Mouse (Mus musculus): ENCODE results near the gene Zfpm1. TPM values are rescaled to one million over a fixed set of nuclear protein-coding genes. Genes with fewer than 3 reads are reported as not detected.

Gene Zfpm1
- polyA plus RNA-seq, 1 experiment from 2014 or later, result 1.00 TPM

- no peak for ATAC-seq (ENCODE audit: low FRiP score)
- WGBS, result 51% methylated on average over 11 of the region's 11 CpGs
- Histone ChIP-seq H3K27ac (replicated peaks) (no peak overlapping the region), H3K27me3 (replicated peaks) (peaks cover 16% of the 10 kb centered on the region), H3K4me2 (no peak overlapping the region), H3K9ac (replicated peaks) (no peak overlapping the region), H3K9me3 (replicated peaks) (no peaks in the 10 kb centered on the region), H3K36me3 (no peaks in the 10 kb centered on the region), H3K4me1 (no peaks in the 10 kb centered on the region), H3K4me3 (replicated peaks) (no peak overlapping the region)
These were observed 75.3 kb downstream of the Zfpm1 start for GRCm38 (mm10) chr8:122357202-122357601.

GRCm38 (mm10) chr8:122357641-122358040 is 75.7 kb downstream of the Zfpm1 start:
- Histone ChIP-seq H3K9me3 (replicated peaks) (no peaks in the 10 kb centered on the region), H3K27ac (replicated peaks) (no peak overlapping the region), H3K4me2 (no peak overlapping the region), H3K27me3 (replicated peaks) (peaks cover 16% of the 10 kb centered on the region), H3K4me3 (replicated peaks) (no peak overlapping the region), H3K9ac (replicated peaks) (no peak overlapping the region), H3K36me3 (no peaks in the 10 kb centered on the region), H3K4me1 (no peaks in the 10 kb centered on the region)
- no peak for ATAC-seq (ENCODE audit: low FRiP score)
- WGBS, result 83% methylated on average over 5 of the region's 5 CpGs

GRCm38 (mm10) chr8:122359111-122359775 is 77.3 kb downstream of the Zfpm1 start:
- peaks cover 21% of the 10 kb centered on the region for H3K27me3 ChIP-seq (replicated peaks)
- 73% methylated on average over 15 of the region's 15 CpGs for WGBS
- H3K9ac ChIP-seq (replicated peaks), result no peak overlapping the region
- no peak overlapping the region for H3K27ac ChIP-seq (replicated peaks)
- H3K4me2 ChIP-seq, result no peak overlapping the region
- H3K9me3 ChIP-seq (replicated peaks), result no peaks in the 10 kb centered on the region
- H3K4me1 ChIP-seq, result no peaks in the 10 kb centered on the region
- no peak for ATAC-seq (ENCODE audit: low FRiP score)
- no peak overlapping the region for H3K4me3 ChIP-seq (replicated peaks)
- H3K36me3 ChIP-seq, result no peaks in the 10 kb centered on the region

- H3K4me3 ChIP-seq (replicated peaks), result no peak within 1 kb of the TSS
- no peaks in the 10 kb centered on the region for H3K4me1 ChIP-seq
- H3K9me3 ChIP-seq (replicated peaks), result no peaks in the 10 kb centered on the region
- H3K9ac ChIP-seq (replicated peaks), result no peak within 1 kb of the TSS
- ATAC-seq (ENCODE audit: low FRiP score), result no peak
- WGBS, result 75% methylated on average over 7 of the region's 7 CpGs
- no peak within 1 kb of the TSS for H3K4me2 ChIP-seq
- peaks cover 21% of the 10 kb centered on the region for H3K27me3 ChIP-seq (replicated peaks)
- no peaks in the 10 kb centered on the region for H3K36me3 ChIP-seq
- H3K27ac ChIP-seq (replicated peaks), result no peak within 1 kb of the TSS
These were observed 78.9 kb downstream of the Zfpm1 start, which contains the start of gene Trhr2 for GRCm38 (mm10) chr8:122360696-122361416. Gene Trhr2 (minus strand): TSS chr8:122360746.

GRCm38 (mm10) chr8:122362271-122362670 is 80.3 kb downstream of the Zfpm1 start:
- Histone ChIP-seq H3K4me2 (no peak overlapping the region), H3K36me3 (no peaks in the 10 kb centered on the region), H3K27ac (replicated peaks) (no peak overlapping the region), H3K27me3 (replicated peaks) (peaks cover 12% of the 10 kb centered on the region), H3K4me3 (replicated peaks) (no peak overlapping the region), H3K4me1 (no peaks in the 10 kb centered on the region), H3K9ac (replicated peaks) (no peak overlapping the region), H3K9me3 (replicated peaks) (no peaks in the 10 kb centered on the region)
- 51% methylated on average over 5 of the region's 5 CpGs for WGBS
- ATAC-seq (ENCODE audit: low FRiP score), result no peak

GRCm38 (mm10) chr8:122362967-122363366 is 81.0 kb downstream of the Zfpm1 start:
- Histone ChIP-seq H3K4me1 (no peaks in the 10 kb centered on the region), H3K27ac (replicated peaks) (no peak overlapping the region), H3K27me3 (replicated peaks) (peaks cover 10% of the 10 kb centered on the region; the same call in 1 of the 2 replicates), H3K9me3 (replicated peaks) (no peaks in the 10 kb centered on the region), H3K4me2 (no peak overlapping the region), H3K4me3 (replicated peaks) (no peak overlapping the region), H3K36me3 (no peaks in the 10 kb centered on the region), H3K9ac (replicated peaks) (no peak overlapping the region)
- ATAC-seq (ENCODE audit: low FRiP score), result no peak
- WGBS, result 43% methylated on average over 8 of the region's 8 CpGs

- 84% methylated on average over 10 of the region's 10 CpGs for WGBS
- no peak overlapping the region for H3K4me2 ChIP-seq
These were observed 86.6 kb downstream of the Zfpm1 start for GRCm38 (mm10) chr8:122368494-122368893.

GRCm38 (mm10) chr8:122369665-122370064 is 87.7 kb downstream of the Zfpm1 start:
- ATAC-seq (ENCODE audit: low FRiP score), result peak; percentile 59; the same call in 1 of the 2 replicates
- no peak overlapping the region for H3K4me3 ChIP-seq (replicated peaks)
- no peak overlapping the region for H3K9ac ChIP-seq (replicated peaks)
- H3K9me3 ChIP-seq (replicated peaks), result no peaks in the 10 kb centered on the region
- WGBS, result 13% methylated on average over 9 of the region's 9 CpGs
- H3K4me1 ChIP-seq, result peaks cover 3% of the 10 kb centered on the region; the same call in 1 of the 2 replicates
- peaks cover 3% of the 10 kb centered on the region; the same call in 1 of the 2 replicates for H3K27me3 ChIP-seq (replicated peaks)
- no peak overlapping the region for H3K4me2 ChIP-seq
- H3K36me3 ChIP-seq, result no peaks in the 10 kb centered on the region
- no peak overlapping the region for H3K27ac ChIP-seq (replicated peaks)

More at GRCm38 (mm10) chr8:122368494-122368893, 86.6 kb downstream of the Zfpm1 start:
- H3K9me3 ChIP-seq (replicated peaks), result no peaks in the 10 kb centered on the region
- H3K9ac ChIP-seq (replicated peaks), result no peak overlapping the region
- ATAC-seq (ENCODE audit: low FRiP score), result no peak
- H3K27me3 ChIP-seq (replicated peaks), result peaks cover 5% of the 10 kb centered on the region; the same call in 1 of the 2 replicates
- H3K27ac ChIP-seq (replicated peaks), result no peak overlapping the region
- peaks cover 3% of the 10 kb centered on the region; the same call in 1 of the 2 replicates for H3K4me1 ChIP-seq
- H3K36me3 ChIP-seq, result no peaks in the 10 kb centered on the region
- no peak overlapping the region for H3K4me3 ChIP-seq (replicated peaks)

DNA sequence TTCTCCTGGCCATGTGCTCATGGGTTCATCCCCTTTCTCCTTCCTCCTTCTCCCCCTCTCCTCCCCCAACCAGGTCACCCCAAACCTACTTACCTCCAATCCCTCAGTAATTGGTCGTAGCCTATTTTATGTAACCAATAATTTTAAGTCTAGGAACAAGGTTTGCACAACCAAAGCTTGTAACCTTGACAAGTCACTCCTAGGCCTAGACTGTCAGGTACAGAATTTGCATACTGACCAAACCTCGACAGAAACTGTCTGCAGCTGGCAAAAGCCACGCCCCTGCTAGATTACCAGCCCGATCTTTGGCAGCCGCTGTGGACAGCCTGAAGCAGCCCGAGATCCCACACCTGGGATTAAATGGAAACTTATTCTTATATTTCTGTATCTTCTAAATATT is 89.8 kb downstream of the Zfpm1 start:
- H3K9ac ChIP-seq (replicated peaks), result no peak overlapping the region

DNA sequence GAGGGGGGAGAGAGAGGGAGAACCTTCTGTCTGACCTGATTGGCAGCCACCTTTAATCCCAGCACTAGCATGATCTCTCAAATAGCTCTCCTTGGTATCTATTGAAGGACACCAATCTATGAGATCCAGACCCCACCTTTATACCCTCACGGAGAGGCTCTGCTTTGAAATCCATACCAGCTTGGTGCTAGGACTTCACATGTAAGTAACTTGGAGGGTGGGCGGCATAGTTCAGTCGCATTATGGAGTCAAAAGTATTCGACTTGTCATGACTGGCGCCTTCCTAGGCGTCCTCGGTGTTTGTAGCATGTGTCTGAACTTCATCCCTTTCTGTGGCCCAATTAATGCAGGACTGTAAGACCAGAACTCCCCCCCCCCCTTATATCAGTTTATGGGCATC is 93.4 kb downstream of the Zfpm1 start:
- H3K9ac ChIP-seq (replicated peaks), result no peak overlapping the region
- H3K27me3 ChIP-seq (replicated peaks), result no peaks in the 10 kb centered on the region
- H3K4me2 ChIP-seq, result peak overlapping the region; percentile 57
- H3K9me3 ChIP-seq (replicated peaks), result no peaks in the 10 kb centered on the region
- peaks cover 27% of the 10 kb centered on the region for H3K4me1 ChIP-seq
- no peak for ATAC-seq (ENCODE audit: low FRiP score)
- H3K36me3 ChIP-seq, result peaks cover 7% of the 10 kb centered on the region
- no peak overlapping the region for H3K27ac ChIP-seq (replicated peaks)
- 0 out of 2 replicates have a peak overlapping the region, but pooled peaks have one; percentile 87 for H3K4me3 ChIP-seq (replicated peaks)
- WGBS, result 96% methylated on average over 7 of the region's 7 CpGs

More for the DNA sequence above, 89.8 kb downstream of the Zfpm1 start:
- H3K36me3 ChIP-seq, result no peaks in the 10 kb centered on the region
- peaks cover 3% of the 10 kb centered on the region; the same call in 1 of the 2 replicates for H3K27me3 ChIP-seq (replicated peaks)
- no peak overlapping the region for H3K4me2 ChIP-seq
- H3K27ac ChIP-seq (replicated peaks), result no peak overlapping the region
- no peak overlapping the region for H3K4me3 ChIP-seq (replicated peaks)
- 77% methylated on average over 6 of the region's 6 CpGs for WGBS
- H3K9me3 ChIP-seq (replicated peaks), result no peaks in the 10 kb centered on the region
- ATAC-seq (ENCODE audit: low FRiP score), result no peak
- peaks cover 14% of the 10 kb centered on the region; the same call in 1 of the 2 replicates for H3K4me1 ChIP-seq

DNA sequence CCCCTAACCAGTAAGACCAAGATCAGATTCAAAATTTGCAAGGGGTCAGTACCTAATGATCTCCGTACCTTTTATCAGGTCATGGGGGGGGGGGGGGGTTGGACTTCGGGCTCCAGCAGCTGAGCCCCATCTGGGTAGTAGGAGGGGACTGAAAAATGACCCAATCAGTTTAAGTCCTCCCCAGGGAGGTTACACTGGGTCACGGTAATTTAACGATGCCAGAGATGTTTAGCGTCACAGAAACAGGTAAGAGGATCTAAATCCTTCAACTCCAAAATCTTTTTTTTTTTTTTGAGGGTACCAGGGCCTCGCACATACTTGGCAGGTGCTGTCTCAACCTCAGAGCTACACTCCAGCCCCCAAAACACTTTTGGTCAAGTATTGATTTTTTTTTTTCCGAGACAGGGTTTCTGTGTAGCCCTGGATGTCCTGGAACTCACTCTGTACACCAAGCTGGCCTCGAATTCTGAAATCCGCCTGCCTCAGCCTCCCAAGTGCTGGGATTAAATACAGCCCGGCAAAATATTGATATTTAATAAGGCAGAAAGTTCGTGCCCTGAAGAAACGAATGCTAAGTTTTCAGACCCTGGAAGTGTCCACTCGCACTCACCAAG is 93.9 kb downstream of the Zfpm1 start:
- H3K36me3 ChIP-seq, result peaks cover 7% of the 10 kb centered on the region
- H3K9ac ChIP-seq (replicated peaks), result peak overlapping the region; percentile 29
- no peaks in the 10 kb centered on the region for H3K27me3 ChIP-seq (replicated peaks)
- H3K4me2 ChIP-seq, result peak overlapping the region; percentile 57
- peak overlapping the region; percentile 87 for H3K4me3 ChIP-seq (replicated peaks)
- H3K9me3 ChIP-seq (replicated peaks), result no peaks in the 10 kb centered on the region
- H3K27ac ChIP-seq (replicated peaks), result peak overlapping the region; percentile 63
- 23% methylated on average over 13 of the region's 13 CpGs for WGBS
- H3K4me1 ChIP-seq, result peaks cover 28% of the 10 kb centered on the region
- peak; percentile 45 for ATAC-seq (ENCODE audit: low FRiP score)
